Mouse (Mus musculus) heart, embryonic 11.5 days (tissue): ENCODE data around the gene Foxn4. TPM values are rescaled to one million over a fixed set of nuclear protein-coding genes. Genes with fewer than 3 reads are reported as not detected.

ENCODE experiments used
- ATAC-seq: fragments of 200-750 bp; cut with Nextera tagmentation; replicated peaks from 2 replicates; pipeline ENCODE4 v1.8.0; 2017; ENCODE audit warnings: moderate library complexity; ENCODE audit not compliant: insufficient number of reproducible peaks, low FRiP score, low TSS enrichment
- H3K27ac ChIP-seq: fragments of 300-500 bp; sonication (generic); 2 replicates; pipeline ENCODE4 v1.5.1; 2014; ENCODE audit warnings: mild to moderate bottlenecking, low read depth, low read length
- H3K27me3 ChIP-seq: fragments of 300-500 bp; sonication (generic); 2 replicates; pipeline ENCODE4 v1.6.1; 2014; ENCODE audit warnings: mild to moderate bottlenecking, low read length, mixed read lengths; ENCODE audit not compliant: control insufficient read depth, insufficient read depth
- H3K36me3 ChIP-seq: fragments of 300-500 bp; sonication (generic); 2 replicates; pipeline ENCODE4 v1.6.1; 2014; ENCODE audit warnings: mild to moderate bottlenecking, low read length, moderate library complexity, mixed read lengths; ENCODE audit not compliant: control insufficient read depth, insufficient read depth
- H3K4me1 ChIP-seq: fragments of 300-500 bp; sonication (generic); 2 replicates; pipeline ENCODE4 v1.6.1; 2014; ENCODE audit warnings: low read length; ENCODE audit not compliant: control insufficient read depth, insufficient read depth
- H3K4me2 ChIP-seq: fragments of 300-500 bp; sonication (generic); 2 replicates; pipeline ENCODE4 v1.6.1; 2014; ENCODE audit warnings: mild to moderate bottlenecking, moderate library complexity
- H3K4me3 ChIP-seq: fragments of 300-500 bp; sonication (generic); 2 replicates; pipeline ENCODE4 v1.5.1; 2014; ENCODE audit warnings: low read depth, low read length
- H3K9ac ChIP-seq: fragments of 300-500 bp; sonication (generic); 2 replicates; pipeline ENCODE4 v1.6.1; 2014; ENCODE audit warnings: mild to moderate bottlenecking, low read depth, low read length, moderate library complexity
- H3K9me3 ChIP-seq: fragments of 300-500 bp; sonication (generic); replicated peaks from 2 replicates; pipeline ENCODE4 v1.6.1; 2016; ENCODE audit warnings: low read length; ENCODE audit not compliant: control insufficient read depth
- WGBS: fragments of 180-500 bp; shearing (Covaris S2); extraction: QIAGEN DNeasy Blood & Tissue Kit; methylation state at CpG from one replicate; pipeline ENCODE4 v1.1.7; 2014; ENCODE audit not compliant: insufficient replicate concordance; 5-methylcytosine and 5-hydroxymethylcytosine counted together
- polyA plus RNA-seq: library from polyadenylated mRNA; unstranded; fragments of >200 nt; fragmentation: Nextera tagmentation; extraction: Ambion mirVana; gene quantifications from 2 replicates; pipeline ENCODE4 v1.2.1, GENCODE M21; 2014

The Foxn4 gene
- polyA plus RNA-seq, 1 experiment from 2014 or later: not detected

GRCm38 (mm10) chr5:114226051-114226450, 47.6 kb downstream of the Foxn4 start:
- H3K9me3 ChIP-seq: peaks cover 6% of the 10 kb centered on the region
- no peak overlapping the region for H3K27ac ChIP-seq
- H3K36me3 ChIP-seq: peaks cover 27% of the 10 kb centered on the region
- no peaks in the 10 kb centered on the region for H3K27me3 ChIP-seq
- no peaks in the 10 kb centered on the region for H3K4me1 ChIP-seq
- no peak overlapping the region for H3K4me3 ChIP-seq
- H3K9ac ChIP-seq: no peak overlapping the region
- H3K4me2 ChIP-seq: no peak overlapping the region
- 90% methylated on average over 7 of the region's 7 CpGs for WGBS
- no peak for ATAC-seq

GRCm38 (mm10) chr5:114218771-114219170, 54.8 kb downstream of the Foxn4 start:
- no peak overlapping the region for H3K4me2 ChIP-seq
- no peak overlapping the region for H3K9ac ChIP-seq
- H3K4me3 ChIP-seq: no peak overlapping the region
- ATAC-seq: no peak
- no peak overlapping the region for H3K27ac ChIP-seq
- H3K27me3 ChIP-seq: no peaks in the 10 kb centered on the region
- H3K4me1 ChIP-seq: no peaks in the 10 kb centered on the region
- H3K9me3 ChIP-seq: no peaks in the 10 kb centered on the region
- 86% methylated on average over 14 of the region's 14 CpGs for WGBS
- H3K36me3 ChIP-seq: peaks cover 11% of the 10 kb centered on the region

DNA sequence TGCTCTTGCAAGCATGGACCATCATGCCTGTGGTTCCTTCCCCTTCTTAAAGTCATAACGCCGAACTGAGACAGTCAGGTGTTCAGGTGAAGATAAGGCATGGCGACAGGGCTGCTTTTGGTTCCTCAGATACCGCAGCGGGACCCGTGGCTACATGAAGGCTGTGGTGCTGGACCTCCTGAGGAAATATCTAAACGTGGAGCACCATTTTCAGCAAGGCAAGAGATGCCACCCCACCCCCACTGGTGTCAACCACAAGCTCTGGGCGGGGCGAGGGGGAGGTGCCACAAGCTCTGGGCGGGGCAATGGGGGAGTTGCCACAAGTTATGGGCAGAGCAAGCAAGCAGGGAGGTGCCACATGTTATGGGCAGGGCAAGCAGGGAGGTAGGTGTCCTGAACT, 60.4 kb downstream of the Foxn4 start:
- ATAC-seq: no peak
- peaks cover 9% of the 10 kb centered on the region; the same call in 1 of the 2 replicates for H3K36me3 ChIP-seq
- 57% methylated on average over 10 of the region's 10 CpGs for WGBS

GRCm38 (mm10) chr5:114206158-114206557, 67.4 kb downstream of the Foxn4 start:
- Histone ChIP-seq H3K9ac (no peak overlapping the region), H3K4me2 (no peak overlapping the region), H3K27ac (no peak overlapping the region), H3K36me3 (peaks cover 16% of the 10 kb centered on the region), H3K9me3 (no peaks in the 10 kb centered on the region), H3K4me1 (no peaks in the 10 kb centered on the region), H3K27me3 (no peaks in the 10 kb centered on the region), H3K4me3 (no peak overlapping the region)
- ATAC-seq: no peak
- 60% methylated on average over 2 of the region's 2 CpGs for WGBS

More for the DNA sequence above, 60.4 kb downstream of the Foxn4 start:
- Histone ChIP-seq H3K4me1 (no peaks in the 10 kb centered on the region), H3K9ac (no peak overlapping the region), H3K9me3 (no peaks in the 10 kb centered on the region), H3K27ac (no peak overlapping the region), H3K4me2 (no peak overlapping the region), H3K4me3 (no peak overlapping the region), H3K27me3 (no peaks in the 10 kb centered on the region)

Other genes with a start within 250 kb of the Foxn4 start
- gene Usp30, start 208.3 kb downstream of the Foxn4 start, polyA plus RNA-seq: 6.7 and 8.2 TPM in 2 replicates
- gene Svop, start 182.2 kb downstream of the Foxn4 start, polyA plus RNA-seq: 0.24 TPM in 1 of 2 replicates, not detected in the other
- 8.7 and 12.8 TPM in 2 replicates for gene Alkbh2, start 145.6 kb downstream of the Foxn4 start, polyA plus RNA-seq
- gene Ung, start 143.4 kb downstream of the Foxn4 start, polyA plus RNA-seq: 26.3 and 37.0 TPM in 2 replicates
- gene Acacb, start 127.3 kb downstream of the Foxn4 start, polyA plus RNA-seq: 7.6 and 8.0 TPM in 2 replicates
- 0.35 and 1.3 TPM in 2 replicates for gene Myo1h, start 15.4 kb upstream of the Foxn4 start, polyA plus RNA-seq
- gene Kctd10, start 106.7 kb upstream of the Foxn4 start, polyA plus RNA-seq: 84.8 and 112 TPM in 2 replicates
- 43.0 and 54.7 TPM in 2 replicates for gene Ube3b, start 106.8 kb upstream of the Foxn4 start, polyA plus RNA-seq
- 25.4 and 31.5 TPM in 2 replicates for gene Mmab, start 170.3 kb upstream of the Foxn4 start, polyA plus RNA-seq
- 27.9 and 30.4 TPM in 2 replicates for gene Mvk, start 170.5 kb upstream of the Foxn4 start, polyA plus RNA-seq